Mouse (Mus musculus) ovary, postnatal 14 days (tissue): Measurements from ENCODE around the gene Iqschfp.
A peak's percentile ranks its signal among the peaks of the same experiment; 100 is the strongest.

Experiments used
- DNase-seq: peaks from one replicate; pipeline ENCODE4 v3.0.0; 2022; ENCODE audit warnings: low spot score

Iqschfp gene

GRCm38 (mm10) chr3:68604467-68604866 is 712.4 kb downstream of the Iqschfp start:
- no peak for DNase-seq

GRCm38 (mm10) chr3:68604962-68605361 is 712.9 kb downstream of the Iqschfp start:
- no peak for DNase-seq

- no peak for DNase-seq
Observed at GRCm38 (mm10) chr3:68605942-68606603, 714.0 kb downstream of the Iqschfp start.

- no peak for DNase-seq
Observed at GRCm38 (mm10) chr3:68606730-68607129, 714.7 kb downstream of the Iqschfp start.

- DNase-seq, result no peak
Observed at GRCm38 (mm10) chr3:68607336-68607735, 715.3 kb downstream of the Iqschfp start.

GRCm38 (mm10) chr3:68608848-68609497 is 716.9 kb downstream of the Iqschfp start:
- no peak for DNase-seq

GRCm38 (mm10) chr3:68610011-68610410 is 718.0 kb downstream of the Iqschfp start:
- DNase-seq, result no peak

GRCm38 (mm10) chr3:68610598-68611261 is 718.7 kb downstream of the Iqschfp start:
- no peak for DNase-seq

- peak; percentile 21 for DNase-seq
Observed at GRCm38 (mm10) chr3:68615042-68615810, 723.2 kb downstream of the Iqschfp start.

- no peak for DNase-seq
Observed at GRCm38 (mm10) chr3:68616363-68616762, 724.3 kb downstream of the Iqschfp start.

- no peak for DNase-seq
Observed at GRCm38 (mm10) chr3:68617708-68618107, 725.7 kb downstream of the Iqschfp start.

- DNase-seq, result no peak
Observed at GRCm38 (mm10) chr3:68619097-68619496, 727.1 kb downstream of the Iqschfp start.

GRCm38 (mm10) chr3:68621971-68622370 is 729.9 kb downstream of the Iqschfp start:
- no peak for DNase-seq

- no peak for DNase-seq
Observed at GRCm38 (mm10) chr3:68623036-68623435, 731.0 kb downstream of the Iqschfp start.

- no peak for DNase-seq
Observed at GRCm38 (mm10) chr3:68624471-68624870, 732.4 kb downstream of the Iqschfp start.

- no peak for DNase-seq
Observed at GRCm38 (mm10) chr3:68630261-68630660, 738.2 kb downstream of the Iqschfp start.

- no peak for DNase-seq
Observed at GRCm38 (mm10) chr3:68630821-68631220, 738.8 kb downstream of the Iqschfp start.

GRCm38 (mm10) chr3:68632714-68633113 is 740.7 kb downstream of the Iqschfp start:
- no peak for DNase-seq

- no peak for DNase-seq
Observed at GRCm38 (mm10) chr3:68633577-68633976, 741.5 kb downstream of the Iqschfp start.

- DNase-seq, result no peak
Observed at GRCm38 (mm10) chr3:68637960-68638359, 745.9 kb downstream of the Iqschfp start.

GRCm38 (mm10) chr3:68638703-68639102 is 746.7 kb downstream of the Iqschfp start:
- DNase-seq, result no peak

GRCm38 (mm10) chr3:68642935-68643334 is 750.9 kb downstream of the Iqschfp start:
- DNase-seq, result no peak
